Mouse (Mus musculus) heart, embryonic 12.5 days (tissue): Measurements from ENCODE around the gene Ntn1. TPM values are rescaled to one million over a fixed set of nuclear protein-coding genes. Genes with fewer than 3 reads are reported as not detected.

ENCODE experiments used
- ATAC-seq: fragments of 200-750 bp; cut with Nextera tagmentation; 2 replicates; pipeline ENCODE4 v1.8.0; 2017; ENCODE audit warnings: moderate TSS enrichment, moderate library complexity; ENCODE audit not compliant: insufficient number of reproducible peaks, low FRiP score
- H3K27ac ChIP-seq: fragments of 300-500 bp; sonication (generic); 2 replicates; pipeline ENCODE4 v1.5.1; 2016; ENCODE audit warnings: mild to moderate bottlenecking, moderate library complexity; ENCODE audit not compliant: poor library complexity, severe bottlenecking
- H3K27me3 ChIP-seq: fragments of 300-500 bp; sonication (generic); replicated peaks from 2 replicates; pipeline ENCODE4 v1.6.1; 2016; ENCODE audit warnings: mild to moderate bottlenecking, moderate library complexity
- H3K36me3 ChIP-seq: fragments of 300-500 bp; sonication (generic); 2 replicates; pipeline ENCODE4 v1.6.1; 2016; ENCODE audit warnings: mild to moderate bottlenecking, moderate library complexity
- H3K4me1 ChIP-seq: fragments of 300-500 bp; sonication (generic); replicated peaks from 2 replicates; pipeline ENCODE4 v1.6.1; 2016; ENCODE audit warnings: mild to moderate bottlenecking
- H3K4me2 ChIP-seq: fragments of 300-500 bp; sonication (generic); 2 replicates; pipeline ENCODE4 v1.6.1; 2016; ENCODE audit warnings: mild to moderate bottlenecking, moderate library complexity
- H3K4me3 ChIP-seq: fragments of 300-500 bp; sonication (generic); 2 replicates; pipeline ENCODE4 v1.5.1; 2016; ENCODE audit warnings: mild to moderate bottlenecking
- H3K9ac ChIP-seq: fragments of 300-500 bp; sonication (generic); 2 replicates; pipeline ENCODE4 v1.6.1; 2016; ENCODE audit warnings: mild to moderate bottlenecking, moderate library complexity
- H3K9me3 ChIP-seq: fragments of 300-500 bp; sonication (generic); replicated peaks from 2 replicates; pipeline ENCODE4 v1.6.1; 2016; ENCODE audit warnings: mild to moderate bottlenecking, moderate library complexity
- WGBS: fragments of 180-500 bp; shearing (Covaris S2); methylation state at CpG from one replicate; pipeline ENCODE4 v1.1.7; 2016; 5-methylcytosine and 5-hydroxymethylcytosine counted together
- polyA plus RNA-seq: library from polyadenylated mRNA; unstranded; fragments of >200 nt; fragmentation: Nextera tagmentation; extraction: Ambion mirVana; gene quantifications from 2 replicates; pipeline ENCODE4 v1.2.1, GENCODE M21; 2016

Ntn1 gene
- polyA plus RNA-seq, 1 experiment from 2014 or later: 38.6 TPM

DNA sequence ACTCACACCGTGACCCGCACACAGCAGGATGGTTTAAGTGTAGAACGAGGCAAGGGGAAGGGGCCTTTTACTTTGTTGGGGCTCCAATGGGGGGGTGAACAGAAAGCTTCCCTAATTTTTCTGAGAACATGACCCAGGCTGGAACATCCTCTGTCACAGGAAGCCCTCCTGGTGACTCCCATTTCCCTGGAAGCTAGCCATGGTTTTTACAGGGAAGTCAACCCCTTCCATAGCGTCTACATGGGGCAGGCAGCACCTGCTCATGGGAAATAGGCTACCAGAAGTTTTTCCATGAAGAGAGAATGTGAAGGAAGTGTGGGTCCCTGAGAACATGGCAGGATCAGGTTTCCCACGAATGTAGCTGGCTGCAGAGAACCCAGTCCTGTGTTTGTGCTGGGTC lies 136.3 kb downstream of the Ntn1 start:
- no peak overlapping the region for H3K4me3 ChIP-seq
- no peak overlapping the region for H3K4me2 ChIP-seq
- no peak overlapping the region for H3K9ac ChIP-seq
- no peaks in the 10 kb centered on the region for H3K9me3 ChIP-seq
- no peaks in the 10 kb centered on the region for H3K4me1 ChIP-seq
- ATAC-seq: no peak
- no peaks in the 10 kb centered on the region for H3K27me3 ChIP-seq
- H3K36me3 ChIP-seq: no peaks in the 10 kb centered on the region
- 77% methylated on average over 5 of the region's 5 CpGs for WGBS
- no peak overlapping the region for H3K27ac ChIP-seq

DNA sequence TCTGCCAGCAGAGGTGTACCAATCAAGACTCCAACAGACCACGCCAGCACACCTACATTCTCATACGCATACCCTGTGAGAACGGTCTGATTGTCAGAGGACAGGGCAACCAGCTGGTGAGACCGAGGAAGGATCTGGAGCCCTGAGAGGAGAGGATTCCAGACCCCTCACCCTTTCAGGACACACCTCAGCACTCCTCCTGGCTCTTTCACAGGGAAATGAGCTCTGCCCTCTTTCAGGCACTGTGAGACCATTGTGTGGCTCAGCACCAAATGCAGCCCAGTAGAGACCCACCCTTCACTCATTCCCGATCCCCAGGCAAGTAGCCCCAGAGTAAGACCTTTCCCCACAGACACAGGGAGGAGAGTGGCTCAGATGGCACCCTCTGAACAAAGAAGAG lies 137.5 kb downstream of the Ntn1 start:
- no peak for ATAC-seq
- Histone ChIP-seq H3K9ac (no peak overlapping the region), H3K4me3 (no peak overlapping the region), H3K4me2 (no peak overlapping the region), H3K36me3 (no peaks in the 10 kb centered on the region), H3K27me3 (no peaks in the 10 kb centered on the region), H3K9me3 (no peaks in the 10 kb centered on the region), H3K27ac (no peak overlapping the region), H3K4me1 (no peaks in the 10 kb centered on the region)
- WGBS: 85% methylated on average over 5 of the region's 5 CpGs

DNA sequence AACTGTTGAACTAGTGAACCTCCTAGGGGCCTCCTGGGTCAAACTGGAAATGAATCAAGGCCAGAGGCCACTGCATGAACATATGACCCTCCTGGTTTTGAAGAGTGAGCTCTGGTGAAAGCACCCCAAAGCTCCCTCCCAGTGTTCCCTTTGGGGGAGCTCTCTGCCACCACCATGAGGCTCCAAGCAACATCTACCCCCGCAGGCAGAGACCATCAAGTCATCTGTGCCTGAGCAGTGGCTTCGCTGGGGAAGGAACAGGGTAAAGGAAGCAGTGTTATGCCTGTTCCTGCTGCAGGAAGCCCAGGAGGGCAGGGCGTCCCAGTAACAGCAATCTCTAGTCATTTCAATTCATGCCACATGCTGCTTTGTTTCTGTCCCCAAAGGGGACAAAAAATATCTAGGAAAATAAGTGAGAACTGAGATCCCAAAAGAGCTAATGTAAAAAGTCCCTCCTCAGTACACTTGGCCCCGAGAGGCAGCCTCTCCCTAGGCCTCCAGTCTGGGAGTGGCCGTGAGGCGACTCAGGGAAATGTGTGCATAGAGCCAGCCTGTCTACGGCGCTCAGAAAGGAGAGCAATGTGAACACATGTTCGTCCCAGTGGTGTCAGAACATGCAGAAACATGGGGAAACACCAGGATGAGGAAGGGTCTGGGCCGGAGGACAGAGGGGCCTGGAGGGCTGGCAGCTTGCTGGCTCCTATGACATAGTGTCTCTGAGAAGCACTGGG lies 139.3 kb downstream of the Ntn1 start:
- Histone ChIP-seq H3K36me3 (no peaks in the 10 kb centered on the region), H3K4me3 (no peak overlapping the region), H3K4me1 (no peaks in the 10 kb centered on the region), H3K9ac (no peak overlapping the region), H3K27ac (no peak overlapping the region), H3K9me3 (no peaks in the 10 kb centered on the region), H3K27me3 (no peaks in the 10 kb centered on the region), H3K4me2 (no peak overlapping the region)
- no peak for ATAC-seq
- WGBS: 70% methylated on average over 10 of the region's 10 CpGs

DNA sequence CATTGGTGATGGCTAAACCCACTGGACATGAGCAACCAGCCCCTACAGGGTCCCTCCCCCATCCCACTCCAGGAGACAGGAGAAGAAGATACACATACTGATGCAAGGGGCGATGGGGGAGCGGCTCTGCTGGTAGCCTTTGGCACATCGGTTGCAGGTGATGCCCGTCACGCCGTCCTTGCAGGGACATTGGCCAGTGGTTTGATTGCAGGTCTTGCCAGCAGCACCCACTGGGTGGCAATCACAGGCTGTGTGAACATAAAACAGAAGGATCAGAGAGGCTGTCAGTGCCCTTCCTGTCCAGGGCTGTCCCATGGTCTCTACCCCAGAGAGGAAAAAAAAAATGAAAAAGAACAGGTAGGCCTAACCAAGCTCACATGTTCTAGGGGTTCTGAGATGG lies 140.2 kb downstream of the Ntn1 start:
- no peak overlapping the region for H3K9ac ChIP-seq
- no peak overlapping the region for H3K4me2 ChIP-seq
- no peaks in the 10 kb centered on the region for H3K4me1 ChIP-seq
- H3K27ac ChIP-seq: no peak overlapping the region
- H3K4me3 ChIP-seq: no peak overlapping the region
- no peaks in the 10 kb centered on the region for H3K27me3 ChIP-seq
- peaks cover 7% of the 10 kb centered on the region; the same call in 1 of the 2 replicates for H3K36me3 ChIP-seq
- WGBS: 96% methylated on average over 6 of the region's 6 CpGs
- no peak for ATAC-seq
- no peaks in the 10 kb centered on the region for H3K9me3 ChIP-seq

DNA sequence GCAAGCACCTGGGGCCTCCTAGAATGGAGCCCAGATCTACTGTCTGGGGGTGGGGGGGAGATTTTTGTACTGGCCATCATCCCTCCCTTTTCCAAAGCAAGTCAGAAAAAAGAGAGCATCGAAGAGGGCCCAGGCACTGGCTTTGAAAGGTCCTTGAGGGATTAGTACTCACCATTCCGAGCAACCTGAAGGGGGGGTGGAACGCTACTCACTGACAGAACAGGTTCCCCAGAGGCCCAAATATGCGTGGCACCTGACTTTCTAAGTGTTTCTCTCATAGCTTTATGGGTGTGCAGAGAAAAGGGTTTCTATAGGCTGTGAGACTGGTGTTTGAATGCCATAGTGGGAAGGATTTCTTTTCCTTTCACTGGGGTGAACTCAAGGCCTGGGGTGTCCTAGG lies 142.1 kb downstream of the Ntn1 start:
- H3K9ac ChIP-seq: no peak overlapping the region
- H3K9me3 ChIP-seq: no peaks in the 10 kb centered on the region
- H3K4me3 ChIP-seq: no peak overlapping the region
- ATAC-seq: no peak
- H3K27ac ChIP-seq: no peak overlapping the region
- H3K4me2 ChIP-seq: no peak overlapping the region
- 77% methylated on average over 4 of the region's 4 CpGs for WGBS
- peaks cover 7% of the 10 kb centered on the region; the same call in 1 of the 2 replicates for H3K36me3 ChIP-seq
- no peaks in the 10 kb centered on the region for H3K4me1 ChIP-seq
- H3K27me3 ChIP-seq: no peaks in the 10 kb centered on the region

DNA sequence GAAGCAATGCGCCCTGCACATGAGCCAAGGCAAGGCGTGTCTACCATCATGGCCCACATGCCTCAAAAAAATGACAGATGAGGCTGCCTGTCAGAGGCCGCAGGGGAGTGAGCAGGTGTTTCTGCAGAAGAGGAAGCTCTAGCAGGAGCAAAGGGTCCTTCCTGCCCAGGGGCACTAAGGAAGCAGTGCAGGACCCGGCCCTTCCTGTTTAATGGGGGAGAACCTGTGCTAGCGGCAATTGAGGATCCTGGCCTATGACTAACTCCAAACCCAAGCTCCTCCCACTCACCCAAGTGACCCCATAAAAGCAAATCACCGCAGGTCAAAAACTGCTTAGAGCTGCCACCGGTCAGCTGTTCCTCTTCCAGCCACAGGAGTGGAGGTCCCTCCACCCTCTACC lies 147.1 kb downstream of the Ntn1 start:
- no peak for ATAC-seq
- no peak overlapping the region for H3K9ac ChIP-seq
- H3K4me2 ChIP-seq: no peak overlapping the region

DNA sequence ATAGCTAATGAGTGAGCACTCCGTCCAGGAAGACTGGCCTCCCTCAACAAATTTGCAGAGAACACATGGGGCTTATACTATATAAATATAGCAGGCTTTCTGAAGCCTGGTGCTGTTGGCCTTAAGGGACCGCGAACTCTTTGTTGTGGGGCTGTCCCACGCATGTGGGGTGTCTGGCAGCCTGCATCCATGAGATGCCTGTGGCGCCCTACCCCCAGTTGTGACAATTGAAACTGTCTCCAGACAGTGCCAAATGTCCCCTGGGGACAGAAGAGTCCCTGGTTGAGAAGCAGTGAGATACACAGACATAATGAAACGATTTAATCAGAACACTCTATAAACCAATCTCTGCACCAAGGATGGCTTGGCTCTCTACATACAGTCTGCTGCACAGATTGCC lies 150.5 kb downstream of the Ntn1 start:
- Histone ChIP-seq H3K27me3 (0 out of 2 replicates have a peak, but pooled peaks cover 3% of the 10 kb centered on the region), H3K4me3 (no peak overlapping the region), H3K4me2 (no peak overlapping the region), H3K9me3 (no peaks in the 10 kb centered on the region), H3K36me3 (no peaks in the 10 kb centered on the region), H3K9ac (no peak overlapping the region), H3K27ac (no peak overlapping the region), H3K4me1 (no peaks in the 10 kb centered on the region)
- no peak for ATAC-seq
- 78% methylated on average over 6 of the region's 6 CpGs for WGBS

More for the DNA sequence above, 147.1 kb downstream of the Ntn1 start:
- Histone ChIP-seq H3K27me3 (no peaks in the 10 kb centered on the region), H3K4me1 (no peaks in the 10 kb centered on the region), H3K4me3 (no peak overlapping the region), H3K9me3 (no peaks in the 10 kb centered on the region), H3K36me3 (peaks cover 7% of the 10 kb centered on the region; the same call in 1 of the 2 replicates), H3K27ac (no peak overlapping the region)
- WGBS: 71% methylated on average over 7 of the region's 7 CpGs

DNA sequence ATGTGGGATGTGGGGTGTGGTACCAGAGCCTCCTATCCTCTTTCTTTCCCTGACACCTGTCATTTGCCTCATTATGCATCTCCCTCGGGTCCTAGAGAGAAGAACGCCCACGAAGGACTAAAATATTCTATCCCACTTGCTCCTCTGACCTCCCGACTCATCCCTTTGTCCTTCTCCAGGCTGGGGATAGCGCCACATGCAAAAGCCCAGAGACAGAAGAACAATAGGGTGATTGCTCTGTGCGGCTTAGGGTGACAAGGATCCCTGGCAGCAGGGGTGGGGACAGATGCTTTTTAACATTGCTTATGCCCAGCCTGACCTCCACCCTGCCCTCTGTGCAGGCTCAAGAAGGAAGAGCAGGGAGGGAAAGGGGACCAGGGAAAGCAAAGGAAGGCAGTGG lies 152.7 kb downstream of the Ntn1 start:
- Histone ChIP-seq H3K27ac (no peak overlapping the region), H3K9me3 (0 out of 2 replicates have a peak, but pooled peaks cover 2% of the 10 kb centered on the region), H3K27me3 (0 out of 2 replicates have a peak, but pooled peaks cover 3% of the 10 kb centered on the region), H3K9ac (no peak overlapping the region), H3K36me3 (no peaks in the 10 kb centered on the region), H3K4me3 (no peak overlapping the region), H3K4me1 (peaks cover 6% of the 10 kb centered on the region; the same call in 1 of the 2 replicates), H3K4me2 (no peak overlapping the region)
- 45% methylated on average over 6 of the region's 6 CpGs for WGBS
- no peak for ATAC-seq

DNA sequence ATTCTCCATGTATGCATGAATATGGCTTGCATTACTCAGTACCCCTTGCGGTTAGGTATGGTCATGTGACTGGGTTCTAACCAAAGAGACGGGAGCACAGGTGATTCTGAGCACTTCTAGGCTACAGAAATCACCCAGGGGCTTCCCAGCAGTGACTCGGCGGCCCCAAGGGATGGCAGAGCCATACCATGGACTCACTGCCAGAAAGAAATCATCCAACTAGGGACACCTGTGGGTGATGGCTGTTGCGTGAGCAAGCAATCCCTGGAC lies 155.7 kb downstream of the Ntn1 start:
- Histone ChIP-seq H3K9ac (no peak overlapping the region), H3K4me1 (peaks cover 6% of the 10 kb centered on the region; the same call in 1 of the 2 replicates), H3K4me3 (no peak overlapping the region), H3K27me3 (0 out of 2 replicates have a peak, but pooled peaks cover 3% of the 10 kb centered on the region), H3K9me3 (0 out of 2 replicates have a peak, but pooled peaks cover 2% of the 10 kb centered on the region), H3K4me2 (no peak overlapping the region), H3K27ac (no peak overlapping the region), H3K36me3 (no peaks in the 10 kb centered on the region)
- no peak for ATAC-seq
- WGBS: 78% methylated on average over 5 of the region's 5 CpGs

DNA sequence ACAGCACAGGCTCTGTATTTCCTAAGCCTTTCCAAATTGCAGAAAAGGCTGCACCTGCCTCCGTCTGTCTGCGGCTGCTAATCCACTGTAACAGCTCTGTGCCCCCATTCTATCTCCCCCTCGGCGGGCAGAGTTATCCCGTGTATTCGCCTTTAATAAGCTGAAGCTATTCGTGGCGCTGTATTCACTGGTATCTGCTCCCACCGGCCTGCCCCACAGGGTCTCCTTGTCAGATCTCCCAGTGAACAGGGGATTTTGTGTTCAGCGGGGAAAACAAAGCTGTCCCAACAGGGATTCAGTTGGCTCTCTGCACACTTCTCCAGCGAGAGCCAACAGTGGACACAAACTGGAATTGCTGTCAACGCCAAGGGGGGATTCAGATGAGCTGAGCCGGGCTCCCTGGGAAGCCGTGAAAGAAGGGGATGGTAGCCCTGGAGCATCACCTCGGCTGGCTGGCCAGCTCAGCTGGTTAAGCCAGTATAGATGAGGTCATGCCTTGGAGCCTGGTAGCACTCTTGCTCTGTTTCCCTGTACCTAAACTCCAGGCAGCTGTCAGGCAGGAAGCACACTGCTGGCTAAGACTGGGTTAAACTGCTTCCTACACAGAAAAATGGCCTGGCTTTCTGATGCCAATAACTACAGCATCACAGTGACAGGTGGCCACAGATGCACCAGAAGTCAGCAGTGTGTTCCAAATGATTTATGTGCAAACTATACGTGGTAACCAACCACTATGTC lies 156.2 kb downstream of the Ntn1 start:
- no peak for ATAC-seq
- Histone ChIP-seq H3K36me3 (no peaks in the 10 kb centered on the region), H3K27ac (no peak overlapping the region), H3K9me3 (0 out of 2 replicates have a peak, but pooled peaks cover 2% of the 10 kb centered on the region), H3K4me2 (no peak overlapping the region), H3K9ac (no peak overlapping the region), H3K27me3 (0 out of 2 replicates have a peak, but pooled peaks cover 3% of the 10 kb centered on the region), H3K4me1 (peaks cover 11% of the 10 kb centered on the region), H3K4me3 (no peak overlapping the region)
- WGBS: 60% methylated on average over 16 of the region's 16 CpGs

DNA sequence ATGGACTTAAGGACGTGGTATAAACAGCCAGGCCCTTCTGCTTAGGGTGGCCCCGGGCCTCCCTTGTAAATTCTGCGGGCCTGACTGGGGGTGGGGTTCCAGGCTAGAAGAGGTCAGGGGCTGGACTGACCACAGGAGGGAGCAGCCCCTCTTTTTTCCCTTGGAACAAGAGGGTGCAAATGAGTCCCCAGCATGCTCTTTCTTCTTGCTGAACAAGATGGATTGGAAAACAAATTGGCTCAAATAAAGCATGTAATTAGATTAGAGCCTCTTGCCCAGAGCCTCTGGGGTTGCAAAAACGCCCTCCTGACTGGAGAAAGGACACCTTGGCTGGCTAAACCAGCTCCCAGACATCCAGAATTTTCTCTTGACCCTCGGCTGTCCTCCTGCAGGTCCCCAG lies 160.9 kb downstream of the Ntn1 start:
- Histone ChIP-seq H3K4me1 (peaks cover 23% of the 10 kb centered on the region), H3K4me2 (no peak overlapping the region), H3K4me3 (no peak overlapping the region), H3K9ac (no peak overlapping the region), H3K27me3 (no peaks in the 10 kb centered on the region), H3K36me3 (no peaks in the 10 kb centered on the region), H3K27ac (no peak overlapping the region), H3K9me3 (0 out of 2 replicates have a peak, but pooled peaks cover 2% of the 10 kb centered on the region)
- WGBS: 48% methylated on average over 5 of the region's 5 CpGs
- ATAC-seq: no peak
